Mouse (Mus musculus) embryonic facial prominence, embryonic 11.5 days (tissue): ENCODE measurements around the gene Zbtb40. TPM values are rescaled to one million over a fixed set of nuclear protein-coding genes. Genes with fewer than 3 reads are reported as not detected.

ENCODE experiments used
- ATAC-seq: fragments of 200-750 bp; cut with Nextera tagmentation; replicated peaks from 2 replicates; pipeline ENCODE4 v1.8.0; 2017; ENCODE audit warnings: low read depth; ENCODE audit not compliant: insufficient number of reproducible peaks, low FRiP score, low TSS enrichment
- DNase-seq: peaks from one replicate; pipeline ENCODE4 v3.0.0-alpha.2; 2015; ENCODE audit warnings: low spot score
- H3K27ac ChIP-seq: fragments of 300-500 bp; sonication (generic); replicated peaks from 2 replicates; pipeline ENCODE4 v1.5.1; 2014; ENCODE audit warnings: mild to moderate bottlenecking, low read depth, low read length, control low read depth
- H3K27me3 ChIP-seq: fragments of 300-500 bp; sonication (generic); 2 replicates; pipeline ENCODE4 v1.6.1; 2014; ENCODE audit warnings: mild to moderate bottlenecking, low read length, moderate library complexity, mixed read lengths; ENCODE audit not compliant: control insufficient read depth, insufficient read depth
- H3K36me3 ChIP-seq: fragments of 300-500 bp; sonication (generic); replicated peaks from 2 replicates; pipeline ENCODE4 v1.6.1; 2014; ENCODE audit warnings: low read depth, mild to moderate bottlenecking, low read length, moderate library complexity, mixed read lengths; ENCODE audit not compliant: control insufficient read depth, insufficient read depth
- H3K4me1 ChIP-seq: fragments of 300-500 bp; sonication (generic); 2 replicates; pipeline ENCODE4 v1.6.1; 2014; ENCODE audit warnings: low read length, mixed read lengths; ENCODE audit not compliant: control insufficient read depth, insufficient read depth
- H3K4me2 ChIP-seq: fragments of 300-500 bp; sonication (generic); 2 replicates; pipeline ENCODE4 v1.6.1; 2014; ENCODE audit warnings: low read depth, mild to moderate bottlenecking, control low read depth, low read length, moderate library complexity
- H3K4me3 ChIP-seq: fragments of 300-500 bp; sonication (generic); 2 replicates; pipeline ENCODE4 v1.5.1; 2014; ENCODE audit warnings: low read depth, low read length, control low read depth
- H3K9ac ChIP-seq: fragments of 300-500 bp; sonication (generic); replicated peaks from 2 replicates; pipeline ENCODE4 v1.6.1; 2014; ENCODE audit warnings: mild to moderate bottlenecking, control low read depth, low read length
- H3K9me3 ChIP-seq: fragments of 300-500 bp; sonication (generic); replicated peaks from 2 replicates; pipeline ENCODE4 v1.6.1; 2016; ENCODE audit warnings: mild to moderate bottlenecking, low read length, inconsistent platforms, mixed read lengths; ENCODE audit not compliant: control insufficient read depth
- WGBS: fragments of 180-500 bp; shearing (Covaris S2); extraction: QIAGEN DNeasy Blood & Tissue Kit; methylation state at CpG from one replicate; pipeline ENCODE4 v1.1.7; 2014; 5-methylcytosine and 5-hydroxymethylcytosine counted together
- polyA plus RNA-seq: library from polyadenylated mRNA; unstranded; fragments of >200 nt; fragmentation: Nextera tagmentation; extraction: Ambion mirVana; gene quantifications from 2 replicates; pipeline ENCODE4 v1.2.1, GENCODE M21; 2014

The Zbtb40 gene
- 3.0 and 3.3 TPM in 2 replicates for polyA plus RNA-seq

- no peaks in the 10 kb centered on the region for H3K36me3 ChIP-seq
- no peaks in the 10 kb centered on the region for H3K9me3 ChIP-seq
- 0 out of 2 replicates have a peak within 1 kb of the TSS, but pooled peaks have one; percentile 44 for H3K27ac ChIP-seq
- DNase-seq = peak; percentile 98
- H3K27me3 ChIP-seq = no peaks in the 10 kb centered on the region; the same call in 1 of the 2 replicates
- WGBS = 2% methylated on average over 32 of the region's 32 CpGs
- no peaks in the 10 kb centered on the region for H3K4me1 ChIP-seq
- H3K4me2 ChIP-seq = peak within 1 kb of the TSS; percentile 69
- peak within 1 kb of the TSS; percentile 90 for H3K4me3 ChIP-seq
- peak within 1 kb of the TSS; percentile 84 for H3K9ac ChIP-seq
- ATAC-seq = peak; percentile 92
Measured at GRCm38 (mm10) chr4:137048550-137049032, at the start of gene Zbtb40. Zbtb40 (minus strand) TSS chr4:137048801.

GRCm38 (mm10) chr4:137097984-137098327 lies 49.4 kb upstream of the Zbtb40 start:
- DNase-seq (no peak), ATAC-seq (0 out of 2 replicates have a peak, but pooled peaks have one; percentile 70)
- H3K4me3 ChIP-seq = no peak overlapping the region
- H3K4me2 ChIP-seq = no peak overlapping the region
- WGBS = 62% methylated on average over 4 of the region's 4 CpGs
- H3K9me3 ChIP-seq = no peaks in the 10 kb centered on the region
- no peaks in the 10 kb centered on the region for H3K36me3 ChIP-seq
- H3K4me1 ChIP-seq = no peaks in the 10 kb centered on the region
- H3K27ac ChIP-seq = no peak overlapping the region
- no peak overlapping the region for H3K9ac ChIP-seq
- H3K27me3 ChIP-seq = no peaks in the 10 kb centered on the region

GRCm38 (mm10) chr4:137097246-137097983 lies 48.8 kb upstream of the Zbtb40 start:
- Histone ChIP-seq H3K9ac (no peak overlapping the region), H3K4me2 (no peak overlapping the region), H3K4me1 (no peaks in the 10 kb centered on the region), H3K4me3 (no peak overlapping the region), H3K27me3 (no peaks in the 10 kb centered on the region), H3K27ac (no peak overlapping the region), H3K36me3 (no peaks in the 10 kb centered on the region), H3K9me3 (no peaks in the 10 kb centered on the region)
- ATAC-seq = peak; percentile 23; the same call in 1 of the 2 replicates
- 70% methylated on average over 17 of the region's 17 CpGs for WGBS
- no peak for DNase-seq

GRCm38 (mm10) chr4:137096353-137096752 lies 47.8 kb upstream of the Zbtb40 start:
- Histone ChIP-seq H3K9ac (no peak overlapping the region), H3K4me1 (no peaks in the 10 kb centered on the region), H3K27ac (no peak overlapping the region), H3K4me2 (no peak overlapping the region), H3K27me3 (no peaks in the 10 kb centered on the region), H3K36me3 (no peaks in the 10 kb centered on the region), H3K4me3 (no peak overlapping the region), H3K9me3 (no peaks in the 10 kb centered on the region)
- no peak for ATAC-seq
- WGBS = 61% methylated on average over 10 of the region's 10 CpGs
- DNase-seq = no peak

- no peak overlapping the region for H3K4me2 ChIP-seq
- 30% methylated on average over 18 of the region's 18 CpGs for WGBS
- H3K27ac ChIP-seq = no peak overlapping the region
- H3K4me1 ChIP-seq = no peaks in the 10 kb centered on the region
- no peak overlapping the region for H3K4me3 ChIP-seq
- peak; percentile 72; the same call in 1 of the 2 replicates for ATAC-seq
- no peak overlapping the region for H3K9ac ChIP-seq
- no peaks in the 10 kb centered on the region for H3K27me3 ChIP-seq
- H3K36me3 ChIP-seq = no peaks in the 10 kb centered on the region
- DNase-seq = peak; percentile 74
- no peaks in the 10 kb centered on the region for H3K9me3 ChIP-seq
Measured at GRCm38 (mm10) chr4:137085083-137085810, 36.6 kb upstream of the Zbtb40 start.

GRCm38 (mm10) chr4:137082866-137083265 lies 34.3 kb upstream of the Zbtb40 start:
- WGBS = 46% methylated on average over 2 of the region's 2 CpGs
- no peaks in the 10 kb centered on the region for H3K4me1 ChIP-seq
- H3K9me3 ChIP-seq = no peaks in the 10 kb centered on the region
- H3K4me3 ChIP-seq = no peak overlapping the region
- no peaks in the 10 kb centered on the region for H3K27me3 ChIP-seq
- H3K27ac ChIP-seq = no peak overlapping the region
- no peak overlapping the region for H3K4me2 ChIP-seq
- no peak overlapping the region for H3K9ac ChIP-seq
- no peaks in the 10 kb centered on the region for H3K36me3 ChIP-seq
- DNase-seq (no peak), ATAC-seq (no peak)

- Histone ChIP-seq H3K4me2 (no peak overlapping the region), H3K9ac (no peak overlapping the region), H3K4me3 (no peak overlapping the region), H3K9me3 (no peaks in the 10 kb centered on the region), H3K27me3 (no peaks in the 10 kb centered on the region), H3K36me3 (no peaks in the 10 kb centered on the region), H3K4me1 (no peaks in the 10 kb centered on the region), H3K27ac (no peak overlapping the region)
- 86% methylated on average over 4 of the region's 4 CpGs for WGBS
- DNase-seq (no peak), ATAC-seq (no peak)
Measured at GRCm38 (mm10) chr4:137081401-137081800, 32.8 kb upstream of the Zbtb40 start.

GRCm38 (mm10) chr4:137077216-137077615 lies 28.6 kb upstream of the Zbtb40 start:
- Histone ChIP-seq H3K4me3 (no peak overlapping the region), H3K36me3 (no peaks in the 10 kb centered on the region), H3K4me2 (no peak overlapping the region), H3K27me3 (no peaks in the 10 kb centered on the region), H3K9ac (no peak overlapping the region), H3K4me1 (no peaks in the 10 kb centered on the region), H3K27ac (no peak overlapping the region), H3K9me3 (no peaks in the 10 kb centered on the region)
- 62% methylated on average over 2 of the region's 2 CpGs for WGBS
- no peak for DNase-seq
- ATAC-seq = no peak
